Mouse (Mus musculus) gastrocnemius, adult 8-10 months (tissue): ENCODE measurements around the gene Mlana. TPM values are rescaled to one million over a fixed set of nuclear protein-coding genes. Genes with fewer than 3 reads are reported as not detected.

Source experiments
- DNase-seq, 2 experiments: peaks; one replicate each; pipeline ENCODE4 v3.0.0; 2022; ENCODE audit warnings: low spot score in 2 of 2
- total RNA-seq, 4 experiments: library from RNA; stranded (reverse); gene quantifications; 2 replicates each; pipeline ENCODE4 v1.2.4; 2022

Gene Mlana
- total RNA-seq = not detected

DNA sequence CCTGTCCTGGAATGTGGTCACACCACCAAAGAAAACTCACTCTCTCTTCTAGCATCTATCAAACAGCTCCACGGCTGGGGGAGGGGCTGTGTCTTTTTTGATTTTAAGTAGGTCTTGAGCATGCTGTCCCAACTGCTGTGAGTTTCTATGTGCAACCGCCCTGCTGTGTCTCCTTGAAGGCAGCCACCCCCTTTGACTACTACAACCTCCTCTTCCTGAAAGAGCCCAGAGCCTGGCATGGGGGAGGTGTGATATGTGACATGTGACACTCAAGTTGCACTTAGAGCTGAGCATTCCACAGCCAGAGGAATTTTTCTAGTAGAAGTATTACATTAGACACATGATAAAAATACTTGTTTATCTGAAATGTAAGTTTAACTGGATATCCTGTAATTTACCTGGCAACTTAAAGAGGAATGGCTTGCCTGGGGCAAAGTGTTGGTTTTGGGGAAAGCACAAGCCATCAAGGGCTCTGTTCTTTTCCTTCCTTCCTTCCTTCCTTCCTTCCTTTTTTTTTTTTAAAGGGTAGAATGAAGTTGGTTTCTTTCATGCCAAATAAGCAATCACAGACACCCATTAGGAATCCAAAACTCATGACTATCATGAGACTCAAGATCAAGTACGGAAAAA, at the start of gene Mlana:
TSS of gene Mlana (plus strand) at position 580 of the 630 bp plus-strand sequence.
- no peak for DNase-seq

DNA sequence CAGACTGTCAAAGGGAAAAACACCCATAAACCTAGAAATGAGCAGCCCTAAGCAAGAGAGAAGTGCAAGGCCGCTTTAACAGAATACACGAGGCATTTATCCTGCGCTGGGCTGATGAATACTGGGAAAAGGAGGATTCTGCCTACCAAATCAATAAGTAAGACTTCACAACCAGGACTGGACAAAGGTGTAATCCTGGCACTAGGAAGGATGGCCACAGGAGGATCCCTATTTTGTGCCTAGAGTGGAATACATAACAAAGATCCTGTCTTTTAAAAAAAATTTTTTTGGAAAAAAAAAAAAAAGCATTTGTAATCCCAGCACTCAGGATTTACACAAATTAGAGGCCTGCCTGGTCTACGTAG, 49.1 kb upstream of the Mlana start:
- DNase-seq = no peak

DNA sequence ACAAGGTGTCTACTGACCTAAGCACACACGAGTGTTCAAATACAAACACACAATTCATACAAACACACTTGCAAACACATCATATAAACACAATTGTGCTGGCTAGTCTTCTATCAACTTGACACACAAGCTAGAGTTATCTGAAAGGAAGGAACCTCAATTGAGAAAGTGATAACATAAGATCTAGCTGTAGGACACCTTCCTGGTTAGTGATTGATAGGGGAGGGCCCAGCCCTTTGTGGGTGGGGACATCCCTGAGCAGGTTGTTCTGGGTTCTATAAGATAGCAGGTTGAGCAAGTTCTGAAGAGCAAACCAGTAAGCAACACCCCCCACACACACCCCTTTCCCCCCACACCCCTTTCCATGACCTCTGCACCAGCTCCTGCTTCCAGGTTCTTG, 47.9 kb upstream of the Mlana start:
- DNase-seq = no peak

DNA sequence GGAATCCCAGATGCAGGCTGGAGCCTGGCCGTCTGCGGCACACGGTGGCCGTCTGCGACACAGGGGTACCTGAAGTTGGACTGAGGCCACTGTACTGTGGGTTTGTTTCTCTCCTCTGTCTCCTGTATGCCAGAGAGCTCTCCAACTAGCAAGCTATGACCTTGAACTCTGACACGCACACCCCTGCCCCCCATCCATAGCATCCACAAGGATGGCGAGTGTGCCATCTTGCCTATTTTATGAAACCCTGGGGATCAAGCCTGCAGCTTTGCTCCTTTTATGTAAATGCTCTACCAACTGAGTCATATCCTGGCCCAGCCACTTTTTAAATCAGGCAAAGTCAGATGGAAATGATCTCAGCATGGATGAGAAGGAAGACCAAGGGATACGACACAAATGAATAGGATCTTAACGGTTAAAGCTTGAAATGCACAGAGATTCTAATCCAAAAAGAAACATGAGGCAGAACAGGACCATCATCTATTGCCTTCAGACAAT, 43.8 kb upstream of the Mlana start:
- no peak for DNase-seq

DNA sequence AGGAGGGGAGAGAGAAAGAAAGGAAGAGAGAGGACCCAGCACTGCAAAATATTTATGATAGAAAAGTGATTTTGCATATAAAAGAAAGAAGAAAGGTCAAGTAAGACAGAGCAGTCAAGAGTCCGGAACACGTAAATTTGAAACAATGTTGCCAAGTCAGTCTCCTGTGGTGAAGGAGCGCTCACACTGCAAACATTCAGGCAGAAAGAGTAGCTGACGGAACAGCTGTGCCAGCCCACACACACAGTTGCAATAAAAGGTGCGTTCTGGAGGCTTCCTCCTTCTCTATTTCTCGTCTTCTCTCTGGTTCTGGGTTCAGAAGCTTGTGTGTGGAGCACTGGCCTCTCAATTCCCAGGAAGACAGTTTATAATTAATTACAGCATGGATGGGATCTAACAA, 42.5 kb upstream of the Mlana start:
- DNase-seq = no peak

DNA sequence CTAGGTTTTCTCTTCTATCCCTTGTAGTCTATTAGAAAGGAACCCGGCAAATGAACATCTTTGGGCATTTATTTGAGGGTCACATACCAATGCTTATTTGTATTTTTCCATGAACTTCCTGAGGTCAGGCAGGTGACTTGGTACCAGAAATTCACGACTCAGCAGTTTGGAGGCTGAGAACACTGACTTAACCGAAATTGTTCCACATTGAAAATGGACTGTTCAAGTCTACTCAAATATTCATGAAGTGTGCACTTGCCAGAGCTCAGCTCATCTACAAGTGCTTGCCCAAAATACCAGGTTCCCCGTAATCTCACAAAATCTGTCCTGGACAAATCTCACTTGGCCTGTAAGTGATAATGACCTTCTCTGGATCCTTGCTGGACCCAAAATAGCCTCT, 41.6 kb upstream of the Mlana start:
- no peak for DNase-seq

DNA sequence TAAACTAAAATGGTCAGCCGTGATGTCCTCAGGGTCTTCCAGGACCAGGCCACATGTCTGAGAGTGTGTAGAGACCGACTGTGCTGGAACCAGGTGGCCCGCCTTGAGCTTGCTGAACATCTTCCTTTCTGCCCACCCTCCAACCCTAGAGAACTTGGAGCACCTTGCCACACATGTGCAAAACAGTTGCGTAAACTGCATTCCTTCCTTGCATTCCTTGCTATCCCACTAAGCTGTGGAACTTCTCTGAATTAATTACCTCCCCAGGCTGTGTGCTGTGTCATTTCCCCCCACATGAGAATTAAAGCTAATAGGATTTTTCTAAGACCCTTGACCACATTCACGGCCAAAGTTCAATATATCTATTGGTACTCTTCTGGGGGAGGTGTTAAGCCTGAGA, 41.0 kb upstream of the Mlana start:
- DNase-seq = no peak

DNA sequence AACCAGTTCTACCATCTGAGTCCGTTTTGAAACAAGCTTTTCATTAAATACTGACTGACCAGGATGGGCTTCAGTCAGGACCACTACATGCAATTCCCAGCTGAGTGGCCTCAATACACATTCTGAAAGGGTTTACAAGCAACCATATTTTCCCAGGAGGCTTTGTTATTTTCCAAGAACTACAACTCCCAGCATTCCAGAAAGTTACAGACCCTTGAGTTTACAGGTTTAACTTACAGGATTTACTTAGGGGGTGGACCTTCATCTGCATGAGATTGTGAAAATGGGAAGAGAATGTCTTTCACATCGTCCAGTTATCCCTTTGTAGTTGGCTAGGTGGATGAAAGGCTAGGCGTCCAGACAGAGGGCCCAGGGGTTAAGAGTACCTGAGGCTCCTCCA, 40.6 kb upstream of the Mlana start:
- DNase-seq = no peak

DNA sequence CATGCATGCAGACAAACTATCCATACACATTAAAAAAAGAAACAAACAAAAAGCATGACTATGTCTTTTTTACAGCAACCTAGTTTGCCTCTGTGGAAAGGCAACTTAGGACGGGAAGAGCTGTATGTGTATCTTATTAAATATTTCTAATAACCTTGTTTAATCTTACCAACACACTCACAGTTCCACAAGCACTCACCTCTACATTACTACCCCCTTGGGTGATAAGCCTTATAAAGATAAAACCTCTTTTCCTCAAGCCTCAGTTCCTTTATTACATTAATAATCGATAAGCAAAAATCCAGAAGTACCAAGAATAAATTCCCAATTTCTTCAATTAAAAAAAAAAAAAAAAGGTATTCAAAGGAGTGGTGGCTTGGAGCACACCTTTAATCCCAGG, 40.1 kb upstream of the Mlana start:
- DNase-seq = no peak

DNA sequence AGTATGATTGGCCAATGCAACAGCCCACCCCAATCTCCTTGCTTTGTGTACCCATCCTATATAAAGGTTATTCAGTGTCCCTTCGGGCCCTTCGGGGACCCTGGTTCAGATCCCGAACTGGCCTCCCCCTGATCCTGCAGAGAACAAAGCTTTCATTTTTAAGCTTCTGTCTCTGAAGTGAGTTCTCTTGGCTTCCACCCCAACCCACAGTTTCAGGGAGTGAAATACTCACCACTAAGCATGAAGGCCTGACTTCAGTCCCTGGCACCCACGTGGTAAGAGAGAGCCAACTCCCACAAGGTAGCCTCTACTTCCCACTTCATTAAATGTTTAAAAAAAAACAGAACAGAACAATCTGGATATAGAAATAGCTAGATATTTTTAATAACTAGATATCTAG, 38.8 kb upstream of the Mlana start:
- no peak for DNase-seq

DNA sequence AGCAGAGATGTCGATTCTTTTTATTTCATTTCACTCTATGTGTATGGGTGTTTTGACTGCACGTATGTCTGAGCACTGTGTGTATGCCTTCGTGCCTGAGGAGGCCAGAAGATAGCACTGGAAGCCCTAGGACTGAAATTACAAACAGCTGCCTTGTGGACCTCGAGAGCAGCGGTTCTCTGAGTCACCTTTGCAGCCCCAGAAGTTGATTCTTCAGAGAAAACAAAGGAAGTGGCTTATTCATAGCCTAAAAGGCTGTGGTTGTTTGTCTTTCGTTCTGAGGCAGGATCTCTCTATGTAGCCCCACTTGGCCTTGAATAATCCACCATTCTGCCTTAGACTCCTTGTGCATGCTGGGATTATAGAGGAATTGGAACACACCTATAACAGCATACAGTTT, 37.9 kb upstream of the Mlana start:
- DNase-seq = no peak

DNA sequence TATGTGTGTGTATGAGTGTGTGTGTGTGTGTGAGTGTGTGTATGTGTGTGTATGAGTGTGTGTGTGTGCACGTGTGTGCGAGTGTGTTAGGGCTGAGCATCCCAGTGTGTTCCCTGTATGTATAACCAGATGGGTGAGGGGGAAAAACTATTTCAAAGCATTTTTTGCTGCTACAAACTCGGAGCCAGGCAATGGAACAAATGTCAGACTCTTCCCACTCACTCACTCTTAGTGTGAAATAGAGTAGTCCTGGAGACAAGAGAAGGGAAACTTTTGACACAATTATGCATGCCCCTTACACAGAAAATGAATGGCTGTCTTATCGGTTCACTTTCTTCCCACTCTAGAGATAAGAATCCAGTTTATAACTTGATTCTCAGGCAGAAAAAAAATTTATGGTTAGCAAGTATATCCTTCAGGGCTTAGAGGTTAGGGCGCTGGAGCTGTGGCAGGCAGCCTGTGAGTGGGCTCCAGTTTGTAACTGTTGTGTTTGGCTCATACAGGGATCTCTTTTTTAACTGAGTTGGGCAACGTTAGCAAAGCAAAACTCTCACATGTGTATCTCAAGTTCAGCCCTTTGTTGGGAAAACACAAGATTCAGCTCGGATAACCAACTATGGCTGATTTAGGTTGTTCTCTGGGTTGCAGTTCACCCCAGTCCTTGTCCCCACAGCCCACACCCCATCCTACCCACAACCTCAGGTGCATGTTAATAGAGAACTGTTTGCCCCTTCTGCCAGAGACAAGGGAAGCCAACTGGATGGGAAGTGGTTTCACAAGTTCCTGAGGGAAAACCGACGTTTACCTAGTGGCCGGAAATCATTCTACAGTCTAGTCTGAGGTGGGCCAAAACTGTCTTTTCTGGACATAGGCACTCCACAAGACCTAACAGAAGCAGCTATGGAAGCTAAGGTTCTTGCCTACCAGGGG, 36.5 kb upstream of the Mlana start:
- DNase-seq = no peak

DNA sequence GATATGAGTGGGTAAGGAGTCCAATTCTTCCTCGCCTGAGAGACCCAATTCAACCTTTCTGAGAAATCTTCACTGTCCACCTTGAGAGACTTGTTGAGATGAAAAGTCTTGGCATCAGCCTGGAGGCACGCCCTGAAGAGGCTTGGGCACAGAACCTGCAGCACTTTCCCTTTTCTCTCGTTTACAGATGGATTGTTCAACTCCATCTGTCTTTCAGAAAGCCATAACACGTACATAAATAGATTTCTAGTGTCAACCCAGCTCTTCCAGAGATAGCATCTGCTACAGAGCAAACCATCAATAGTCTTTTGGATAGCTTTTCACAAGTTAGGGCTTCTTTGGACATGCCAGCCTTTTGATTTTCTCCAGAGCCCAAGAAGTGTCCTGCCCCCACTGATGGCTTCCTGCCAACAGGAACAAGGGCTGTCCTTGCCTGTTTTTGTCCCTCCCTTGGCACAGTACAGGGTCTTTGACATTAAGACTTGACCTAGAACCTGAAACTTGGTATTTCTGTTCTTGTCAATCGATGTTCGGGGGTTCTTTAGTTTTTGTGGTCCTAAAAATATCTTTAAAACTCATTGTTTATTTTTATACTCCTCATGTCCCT, 35.5 kb upstream of the Mlana start:
- DNase-seq = no peak

DNA sequence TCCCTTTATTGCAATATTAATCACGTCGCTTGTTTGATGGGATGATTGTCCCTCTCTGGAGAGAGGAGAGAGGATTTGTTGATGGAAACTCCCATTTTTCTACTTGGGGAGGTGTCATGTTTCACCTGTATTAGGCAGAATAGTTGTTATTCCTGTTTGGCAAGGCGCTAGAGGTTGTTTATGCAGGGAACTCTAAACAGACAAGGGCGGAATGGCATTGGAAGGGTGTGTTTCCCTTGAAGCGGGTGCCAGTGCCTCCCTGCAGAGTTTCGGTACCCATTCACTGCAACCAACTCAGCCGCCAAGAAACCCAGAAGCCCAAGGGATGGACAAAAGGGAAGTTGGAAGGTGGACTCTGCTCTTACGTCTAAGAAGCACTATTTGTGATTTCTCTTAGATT, 33.8 kb upstream of the Mlana start:
- no peak for DNase-seq

DNA sequence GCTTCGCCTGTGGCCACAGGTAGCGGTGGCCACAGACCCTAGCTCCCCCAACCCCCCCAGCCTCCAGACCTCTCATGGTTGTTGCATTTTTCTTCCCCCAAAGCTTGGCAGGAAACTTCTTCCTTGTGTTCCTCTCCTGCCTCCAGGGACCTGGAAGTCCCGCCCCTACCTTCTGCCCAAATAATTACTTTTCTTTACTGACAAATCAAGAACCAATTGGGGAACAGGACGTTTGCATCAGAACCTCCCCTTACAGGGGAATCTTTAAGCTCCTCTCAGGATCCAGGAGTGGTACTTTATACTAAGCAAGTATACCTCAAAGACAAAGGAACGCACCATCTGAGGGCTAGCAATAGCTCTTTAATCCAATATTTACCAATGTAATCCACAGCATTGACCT, 32.7 kb upstream of the Mlana start:
- DNase-seq = no peak

DNA sequence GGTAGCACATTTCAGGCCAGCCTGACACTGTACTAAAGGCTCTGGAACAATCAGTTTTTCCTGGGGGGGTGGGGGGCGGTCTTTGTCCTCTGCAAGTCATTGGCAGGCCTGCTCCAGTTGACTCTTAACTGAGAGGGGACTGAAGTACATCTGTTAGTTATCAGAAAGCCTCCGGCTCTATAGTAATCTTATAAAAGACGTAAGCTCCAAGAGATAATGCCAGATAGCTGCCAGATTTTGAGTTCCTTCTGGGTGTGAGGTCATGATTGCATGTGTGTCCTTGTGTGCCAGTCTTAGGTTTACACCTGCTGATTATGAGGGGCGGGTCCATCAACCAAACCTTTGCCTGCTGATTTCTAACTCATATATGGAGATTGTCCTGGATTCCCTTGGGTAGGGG, 31.5 kb upstream of the Mlana start:
- no peak for DNase-seq

DNA sequence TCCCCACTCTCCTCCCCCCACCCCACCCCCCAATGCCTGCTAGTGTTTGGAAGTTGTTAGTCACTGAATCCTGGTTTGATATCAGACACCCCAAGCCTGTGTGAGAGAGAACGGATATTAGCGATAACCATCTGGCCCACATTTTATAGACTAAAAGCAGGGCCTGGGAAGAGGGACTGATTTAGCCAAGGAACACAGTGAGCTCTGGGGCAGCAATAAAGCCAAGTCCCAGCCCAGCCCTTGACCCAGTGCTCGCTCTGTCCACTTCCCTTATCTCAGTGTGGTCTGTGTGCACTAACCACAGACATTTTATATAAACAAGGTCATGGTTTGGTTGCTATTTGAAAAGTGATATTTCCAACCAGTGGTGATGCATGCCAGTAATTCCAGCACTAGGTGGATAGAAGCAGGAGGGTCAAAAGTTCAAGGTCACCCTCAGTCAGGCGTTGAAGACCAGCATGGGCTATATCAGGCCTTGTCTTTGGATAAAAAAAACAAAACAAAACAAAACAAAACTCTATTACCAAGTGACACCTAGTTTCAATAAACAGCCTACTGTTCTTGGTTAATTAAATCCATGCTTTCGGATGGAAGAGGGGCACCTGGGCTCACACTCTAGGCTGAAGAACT, 30.5 kb upstream of the Mlana start:
- DNase-seq = no peak

DNA sequence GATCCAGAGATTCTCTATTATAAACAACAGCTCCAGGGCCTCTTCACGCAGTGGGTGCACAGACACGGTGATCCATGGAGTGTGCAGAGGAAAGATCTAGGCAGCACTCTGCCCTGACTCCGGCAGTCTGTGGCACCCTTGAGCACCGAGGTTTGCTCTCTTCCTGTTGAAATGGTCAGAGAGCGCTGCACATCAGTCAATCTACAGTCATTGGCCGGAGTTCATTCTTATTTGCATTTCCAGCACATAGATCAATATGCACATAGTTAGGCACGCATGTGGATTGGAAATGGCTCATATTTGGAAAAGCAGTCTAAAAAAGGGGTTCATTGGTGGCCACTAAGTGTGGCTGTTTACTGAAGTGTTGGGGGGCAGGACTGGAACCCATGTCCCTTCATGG, 29.5 kb upstream of the Mlana start:
- DNase-seq = no peak

DNA sequence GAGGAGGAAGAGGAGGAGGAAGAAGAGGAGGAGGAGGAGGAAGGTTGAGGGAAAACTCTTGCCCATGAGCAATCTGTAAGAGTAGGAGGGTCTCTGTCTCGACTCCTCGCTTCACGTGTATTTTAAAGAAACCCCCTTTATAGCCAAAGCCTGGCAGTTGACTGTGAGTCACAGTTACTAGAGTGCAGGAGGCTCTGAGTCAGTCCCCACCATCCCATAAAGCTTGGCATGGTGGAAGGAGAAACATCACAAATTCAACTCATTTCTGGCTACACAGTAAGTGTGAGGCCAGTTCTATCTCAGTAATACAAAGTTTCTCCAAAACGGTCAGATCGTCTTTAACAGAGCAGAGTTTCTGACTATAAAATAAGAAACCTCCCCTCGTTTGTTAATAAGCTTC, 27.4 kb upstream of the Mlana start:
- no peak for DNase-seq

DNA sequence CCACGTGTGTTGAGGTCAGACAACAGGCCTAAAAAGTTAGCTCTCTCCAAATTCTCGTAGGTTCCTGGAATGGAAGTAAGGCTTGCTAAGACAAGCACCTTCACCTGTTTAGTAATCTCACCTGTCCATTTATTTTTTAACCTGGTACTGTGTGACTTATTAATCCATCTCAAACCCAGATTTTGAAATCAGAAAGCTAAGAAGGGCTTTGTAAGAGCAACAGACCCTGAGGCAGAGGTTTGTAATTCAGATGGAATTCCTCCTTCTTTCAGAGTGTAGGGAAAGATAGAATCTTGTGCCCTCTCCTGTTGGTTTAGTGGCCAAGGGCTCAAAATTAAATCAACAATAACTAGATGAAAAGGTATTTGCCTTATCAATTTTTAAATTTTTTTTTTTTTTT, 26.5 kb upstream of the Mlana start:
- no peak for DNase-seq

DNA sequence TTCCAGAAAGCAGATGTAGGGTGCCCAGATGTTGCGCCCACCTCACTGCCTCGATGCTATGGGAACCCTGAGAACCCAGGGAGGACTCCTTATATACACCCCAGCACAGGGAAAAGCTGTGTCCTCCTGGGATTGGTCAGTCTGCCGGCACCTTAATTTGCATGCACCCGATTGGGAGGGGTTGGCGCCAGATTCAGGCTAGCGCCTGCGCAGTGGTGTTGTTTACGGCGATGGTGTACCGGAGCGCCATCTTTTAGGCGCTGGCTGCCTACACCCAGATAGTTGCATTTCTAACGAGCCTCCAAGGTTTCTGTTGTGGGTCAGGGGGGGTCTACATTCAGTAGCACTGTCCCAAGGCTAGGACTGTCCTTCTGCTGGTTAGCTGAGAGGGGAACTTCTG, 25.0 kb upstream of the Mlana start:
- DNase-seq = no peak

DNA sequence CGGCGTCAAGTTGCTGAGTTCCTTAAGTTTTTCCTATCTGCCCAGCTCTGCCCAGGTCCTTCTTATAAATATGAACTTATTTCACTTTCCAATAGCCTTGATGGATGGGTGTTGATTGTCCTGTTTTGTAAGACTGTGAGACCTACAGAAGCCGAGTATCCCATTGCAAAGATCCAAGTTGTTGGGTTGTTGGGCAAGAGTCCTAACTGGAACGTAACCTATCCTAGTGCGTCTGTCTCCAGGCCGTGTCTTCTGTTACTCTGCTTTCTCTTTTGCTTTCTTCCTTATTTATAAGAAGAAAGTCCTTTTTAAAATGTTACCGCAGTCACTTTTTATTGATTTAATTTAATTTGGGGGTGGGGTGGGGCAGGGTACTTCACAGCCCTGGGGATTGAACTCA, 22.7 kb upstream of the Mlana start:
- no peak for DNase-seq
